Mouse (Mus musculus): ENCODE measurements around the gene Tmcc3.

- TF ChIP-seq CTCF (IDR thresholded peaks at IDR 0.05; ENCODE audit: insufficient read depth, low read depth, low read length) (no peak), POLR2A (IDR thresholded peaks at IDR 0.05; ENCODE audit: insufficient read depth, low read depth, low read length) (no peak)
These were observed 209.3 kb downstream of the Tmcc3 start for GRCm38 (mm10) chr10:94521107-94521401.
